Mouse (Mus musculus) retina, adult 2 months (tissue): Measurements from ENCODE around the gene Fscn2.
"Not testable (repeated sequence)": the region's sequence is repeated elsewhere in the genome, so short reads cannot be mapped to it uniquely, and the experiment has no call there.

Experiments
- DNase-seq: peaks from one replicate; pipeline ENCODE4 v3.0.0-alpha.2; 2012; ENCODE audit warnings: low read depth, low spot score

The Fscn2 gene

GRCm38 (mm10) chr11:120345067-120345681, 16.2 kb upstream of the Fscn2 start:
- DNase-seq = no peak

- DNase-seq = not testable (repeated sequence)
Observed at GRCm38 (mm10) chr11:120346383-120347034, 14.8 kb upstream of the Fscn2 start.

- no peak for DNase-seq
Observed at GRCm38 (mm10) chr11:120347301-120347700, 14.0 kb upstream of the Fscn2 start.

- peak; percentile 82 for DNase-seq
Observed at GRCm38 (mm10) chr11:120347791-120348683, 13.3 kb upstream of the Fscn2 start, which contains the start of gene Actg1. Actg1 (minus strand) TSS chr11:120348542.

- no peak for DNase-seq
Observed at GRCm38 (mm10) chr11:120348684-120349370, 12.5 kb upstream of the Fscn2 start.

GRCm38 (mm10) chr11:120349371-120349985, 11.9 kb upstream of the Fscn2 start:
- DNase-seq = no peak

GRCm38 (mm10) chr11:120349986-120350702, 11.2 kb upstream of the Fscn2 start:
- DNase-seq = no peak

- no peak for DNase-seq
Observed at GRCm38 (mm10) chr11:120350711-120351110, 10.6 kb upstream of the Fscn2 start.

- no peak for DNase-seq
Observed at GRCm38 (mm10) chr11:120351250-120352092, 9.9 kb upstream of the Fscn2 start.

GRCm38 (mm10) chr11:120352093-120352350, 9.3 kb upstream of the Fscn2 start:
- not testable (repeated sequence) for DNase-seq

- no peak for DNase-seq
Observed at GRCm38 (mm10) chr11:120352571-120353290, 8.6 kb upstream of the Fscn2 start.

GRCm38 (mm10) chr11:120353500-120354303, 7.6 kb upstream of the Fscn2 start:
- DNase-seq = no peak

GRCm38 (mm10) chr11:120354304-120355276, 6.7 kb upstream of the Fscn2 start:
- no peak for DNase-seq

- DNase-seq = no peak
Observed at GRCm38 (mm10) chr11:120355277-120356039, 5.9 kb upstream of the Fscn2 start.

- DNase-seq = no peak
Observed at GRCm38 (mm10) chr11:120356319-120356840, 5.0 kb upstream of the Fscn2 start.

GRCm38 (mm10) chr11:120356900-120357299, 4.4 kb upstream of the Fscn2 start:
- no peak for DNase-seq
